Mouse (Mus musculus) cerebellum, adult 8-10 months (tissue): ENCODE measurements at regions not wholly inside any gene's neighbourhood (a gene's known extent, or its start where the extent isn't known, plus 50 kb on each side); places are given as distances from the start of the nearest gene placed in this dataset.

Experiments
- DNase-seq: peaks from one replicate; pipeline ENCODE4 v3.0.0; 2022

GRCm38 (mm10) chr1:109675196-109675595 lies 307.0 kb upstream of the Cdh7 start:
- DNase-seq: no peak

DNA sequence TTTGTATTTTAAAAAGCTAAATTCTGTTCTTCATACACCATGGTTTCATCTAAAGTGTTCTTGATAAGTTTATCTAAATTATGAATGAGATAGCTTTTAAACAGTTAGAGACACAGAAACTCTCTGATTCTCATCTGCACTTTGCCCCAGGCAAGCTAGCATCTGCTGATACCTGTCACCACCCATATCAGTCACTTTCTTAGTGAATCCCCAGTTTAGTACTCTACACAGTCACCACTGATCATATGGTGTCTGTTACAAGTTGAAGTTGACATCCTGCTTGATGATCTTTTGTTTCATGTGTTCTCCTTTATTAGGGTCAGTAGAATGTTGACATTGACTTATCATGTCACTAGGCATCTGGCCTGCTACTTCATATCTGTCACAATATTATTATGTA lies 259.8 kb upstream of the Cdh7 start:
- DNase-seq: no peak

DNA sequence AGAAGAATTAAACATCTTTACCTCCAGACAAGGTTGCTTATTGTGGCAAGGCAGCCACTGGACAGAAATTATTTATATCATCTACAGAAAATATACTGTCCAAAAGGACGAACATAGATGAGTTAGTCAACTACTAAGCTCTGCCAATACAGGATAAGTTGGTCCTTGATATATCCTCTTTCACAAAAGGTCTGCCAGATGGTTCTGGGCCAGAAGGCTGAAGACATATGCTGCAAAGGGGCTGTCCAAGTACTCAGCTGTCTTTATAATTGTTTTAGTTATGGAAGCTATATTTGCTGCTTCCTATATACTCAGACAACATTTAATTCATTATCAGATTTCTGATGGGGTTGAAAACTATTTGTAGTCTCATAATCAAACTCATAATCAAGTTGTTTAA lies 246.2 kb upstream of the Cdh7 start:
- peak; percentile 5 for DNase-seq
